Mouse (Mus musculus): ENCODE measurements around the gene Rln1. TPM values are rescaled to one million over a fixed set of nuclear protein-coding genes. Genes with fewer than 3 reads are reported as not detected.

Gene Rln1
- polyA plus RNA-seq (2012; rRNA removed): 1.4 and 1.7 TPM in 2 replicates

DNA sequence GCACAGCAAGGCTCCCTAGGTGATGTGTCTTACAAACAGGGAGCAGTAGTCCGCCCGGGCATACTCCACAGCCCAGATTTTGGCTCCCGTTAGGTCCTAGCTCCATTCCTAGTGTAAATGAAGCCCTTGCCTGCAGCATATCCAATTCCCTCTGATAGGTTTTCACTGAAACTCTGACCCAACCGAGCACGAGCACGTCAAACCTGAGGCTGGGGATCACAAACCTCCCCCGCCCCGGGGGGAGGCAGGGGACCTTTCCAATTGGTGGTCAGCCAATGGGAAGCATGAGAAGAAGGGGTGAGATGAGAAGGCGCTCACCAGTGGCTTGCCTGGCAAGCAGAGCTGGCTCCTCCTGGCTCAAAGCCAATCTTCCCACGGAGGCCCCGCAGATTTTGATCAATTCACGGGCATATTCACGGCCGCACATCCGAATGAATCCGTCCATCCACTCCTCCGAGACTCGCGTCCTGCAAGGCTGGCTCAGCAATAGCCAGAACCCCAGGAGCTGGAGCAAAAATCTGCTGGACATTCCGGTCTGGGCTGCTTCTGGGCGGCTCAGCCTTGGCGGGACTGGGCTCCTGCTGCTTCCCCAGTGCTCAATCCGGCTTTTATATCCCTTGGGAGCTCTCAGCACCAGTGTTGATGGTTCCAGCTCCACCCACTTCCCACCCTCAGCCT lies at the start of gene Rln1:
Gene Rln1, minus strand, starts transcription at position 603 of the 678 bp plus-strand sequence.

DNA sequence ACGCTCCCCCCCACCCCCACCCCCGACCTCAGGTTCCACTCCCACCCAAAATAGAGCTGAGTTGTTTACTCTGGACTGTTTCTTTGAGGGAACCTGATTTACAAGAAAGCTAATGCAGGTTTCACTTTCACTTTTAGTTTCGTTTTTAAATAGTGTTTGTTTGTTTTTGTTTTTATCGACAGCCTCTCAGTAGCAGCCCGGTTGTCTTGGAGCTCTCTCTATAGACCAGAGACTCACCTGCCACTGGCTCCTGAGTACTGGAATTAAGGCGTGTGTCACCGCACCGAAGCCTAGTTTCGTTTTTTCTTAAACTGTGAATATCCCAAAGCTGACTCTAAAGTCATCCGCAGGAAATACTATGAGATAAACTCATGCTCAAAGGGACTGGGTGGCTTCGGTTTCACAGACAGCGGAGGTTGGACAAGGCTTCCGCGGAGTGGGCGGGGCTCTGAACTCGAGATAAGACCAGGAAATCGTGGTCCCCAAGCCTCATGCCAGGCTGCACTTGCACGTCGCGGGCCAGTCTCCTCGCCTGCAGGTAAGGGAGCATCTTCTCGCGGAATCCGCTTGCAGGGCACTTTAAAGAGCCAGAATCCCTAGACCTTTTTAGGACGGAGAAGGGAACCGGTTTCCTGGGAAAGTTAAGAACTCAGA lies 32.6 kb upstream of the Rln1 start, which contains the start of the genes Plgrkt and Cd274:
Gene Plgrkt, minus strand, starts transcription at position 422 of the 654 bp plus-strand sequence.
Gene Cd274, plus strand, starts transcription at position 487 of the 654 bp plus-strand sequence.

DNA sequence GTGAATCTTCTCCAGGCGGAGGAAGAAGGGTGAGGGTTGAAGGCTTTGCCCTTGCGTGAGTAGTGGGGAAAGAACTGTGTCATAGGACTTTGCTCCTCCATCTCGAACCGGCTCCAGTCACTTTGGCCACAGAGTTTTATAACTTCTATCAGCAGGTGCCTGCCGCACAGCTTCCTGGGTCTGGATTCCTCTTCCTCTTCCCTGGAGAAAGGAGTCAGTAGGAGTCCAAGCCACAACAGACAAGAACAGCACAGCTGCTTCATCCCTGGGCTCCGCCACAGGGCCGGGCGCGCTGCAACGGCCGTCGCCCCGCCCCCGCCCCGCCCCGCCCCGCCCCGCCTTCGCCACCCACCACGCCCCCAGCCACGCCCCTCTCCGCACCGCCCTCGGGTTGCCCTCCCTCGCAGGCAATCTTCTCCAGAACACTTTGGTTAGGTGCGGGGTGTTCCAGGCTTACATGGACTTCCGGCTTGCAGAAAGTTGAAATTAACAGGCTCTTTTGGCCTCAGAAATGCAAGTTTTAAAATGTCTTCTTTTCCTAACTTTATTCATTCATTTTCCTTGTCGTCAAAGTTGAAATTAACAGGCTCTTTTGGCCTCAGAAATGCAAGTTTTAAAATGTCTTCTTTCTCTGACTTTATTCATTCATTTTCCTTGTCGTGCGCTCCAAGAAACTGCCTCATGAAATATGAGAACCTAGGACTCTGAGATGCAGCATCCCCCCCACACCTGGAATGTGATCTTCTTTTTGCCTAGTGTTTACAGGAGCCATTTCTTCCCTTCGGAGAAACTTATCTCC lies 9.2 kb downstream of the Rln1 start, which contains the start of gene Insl6:
Gene Insl6, minus strand, starts transcription at position 304 of the 799 bp plus-strand sequence.

Other genes with a start within 250 kb of the Rln1 start
- 18.9 and 21.5 TPM in 2 replicates for gene Rcl1, start 233.3 kb downstream of the Rln1 start, polyA plus RNA-seq (2012; rRNA removed)
- gene Jak2, start 82.8 kb downstream of the Rln1 start, polyA plus RNA-seq (2012; rRNA removed): 26.7 and 28.9 TPM in 2 replicates
- gene Insl6, start 9.3 kb downstream of the Rln1 start, polyA plus RNA-seq (2012; rRNA removed): 1.1 and 1.6 TPM in 2 replicates
- gene Plgrkt, start 32.7 kb upstream of the Rln1 start, polyA plus RNA-seq (2012; rRNA removed): 55.8 and 63.9 TPM in 2 replicates
- 0.95 and 1.6 TPM in 2 replicates for gene Cd274, start 32.8 kb upstream of the Rln1 start, polyA plus RNA-seq (2012; rRNA removed)
- 0.06 TPM in 1 of 2 replicates, not detected in the other for gene Pdcd1lg2, start 76.2 kb upstream of the Rln1 start, polyA plus RNA-seq (2012; rRNA removed)
- gene Ric1, start 187.6 kb upstream of the Rln1 start, polyA plus RNA-seq (2012; rRNA removed): 22.4 and 27.0 TPM in 2 replicates

All from central nervous system, embryonic 14 days (tissue).